Mouse (Mus musculus) ovary, adult 18-20 months (tissue): ENCODE data around the gene Cntn1.
"Not testable (repeated sequence)": the region's sequence is repeated elsewhere in the genome, so short reads cannot be mapped to it uniquely, and the experiment has no call there.

Source experiments
- DNase-seq: peaks from one replicate; pipeline ENCODE4 v3.0.0; 2022; ENCODE audit warnings: low spot score, mixed read lengths

Gene Cntn1

DNA sequence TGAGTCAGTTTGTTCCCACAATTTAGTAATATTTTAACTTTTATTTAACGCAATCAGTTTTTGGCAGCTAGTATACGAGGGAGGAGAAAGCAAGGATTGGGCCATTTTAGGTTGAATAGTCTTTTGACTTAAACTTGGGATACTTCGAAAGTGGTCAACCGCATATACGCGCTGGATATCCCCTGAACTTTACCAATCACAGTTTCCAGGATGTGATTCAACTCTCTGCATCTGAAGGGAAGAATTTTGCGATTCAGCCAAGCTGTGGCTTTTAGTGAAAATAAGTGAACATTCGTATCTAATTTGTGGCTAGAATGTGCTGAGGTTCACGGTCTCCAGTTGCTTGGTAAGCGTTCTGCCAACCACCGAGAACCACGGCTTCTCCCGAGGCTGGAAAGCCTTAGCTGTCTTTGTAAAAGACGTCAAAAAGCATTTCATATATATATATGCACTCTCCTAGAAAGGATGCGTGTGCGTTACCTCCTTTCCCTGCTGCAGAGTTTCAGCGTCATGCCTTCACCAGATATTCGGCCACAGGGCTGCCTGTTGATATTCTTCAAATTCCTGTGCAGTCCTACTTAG, 217.9 kb downstream of the Cntn1 start:
- no peak for DNase-seq

DNA sequence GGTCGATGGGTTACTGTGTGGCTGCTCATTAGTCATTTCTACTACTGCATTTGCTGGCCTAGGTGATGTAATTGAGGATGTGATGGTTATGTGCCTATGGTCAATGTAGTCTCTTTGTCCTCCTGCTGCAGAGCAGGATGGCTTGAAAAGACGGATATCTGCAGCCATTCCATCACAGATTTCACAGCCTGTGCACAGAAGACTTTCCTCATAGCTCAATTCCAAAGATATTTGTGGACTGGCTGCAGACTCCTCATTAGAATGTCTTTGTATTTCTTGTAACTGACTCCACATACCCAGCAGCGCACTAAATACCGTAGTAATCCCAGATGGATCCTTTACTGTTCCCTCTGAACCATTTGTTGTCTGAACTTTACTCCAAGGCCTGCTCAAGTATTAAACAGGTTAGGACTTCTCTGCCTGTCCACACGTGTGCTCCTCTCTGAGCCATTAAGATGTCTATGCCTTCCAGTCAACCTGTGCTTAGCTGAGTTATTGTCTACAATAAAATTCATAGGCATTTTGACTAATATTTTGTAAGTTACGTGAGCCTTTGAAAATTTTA, 220.9 kb downstream of the Cntn1 start:
- no peak for DNase-seq

DNA sequence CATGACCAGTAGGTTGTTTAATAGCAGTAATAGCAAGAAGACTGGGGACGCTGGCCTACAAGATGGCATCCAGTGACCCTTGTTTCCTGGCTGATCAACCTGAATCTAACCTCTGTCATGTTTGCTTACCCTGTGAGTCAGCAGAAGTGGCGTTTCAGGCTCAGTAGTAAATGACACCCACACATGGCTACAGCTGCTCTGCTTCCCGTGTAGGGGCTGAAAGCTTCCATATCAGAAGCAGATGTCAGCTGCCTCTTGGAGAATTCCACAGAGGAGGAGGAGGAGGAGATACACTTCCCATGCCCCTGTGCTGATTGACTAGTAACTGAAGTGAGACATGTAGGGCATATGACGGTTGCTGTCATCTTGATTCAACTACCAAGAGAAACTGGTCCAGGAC, 225.9 kb downstream of the Cntn1 start:
- DNase-seq = no peak

DNA sequence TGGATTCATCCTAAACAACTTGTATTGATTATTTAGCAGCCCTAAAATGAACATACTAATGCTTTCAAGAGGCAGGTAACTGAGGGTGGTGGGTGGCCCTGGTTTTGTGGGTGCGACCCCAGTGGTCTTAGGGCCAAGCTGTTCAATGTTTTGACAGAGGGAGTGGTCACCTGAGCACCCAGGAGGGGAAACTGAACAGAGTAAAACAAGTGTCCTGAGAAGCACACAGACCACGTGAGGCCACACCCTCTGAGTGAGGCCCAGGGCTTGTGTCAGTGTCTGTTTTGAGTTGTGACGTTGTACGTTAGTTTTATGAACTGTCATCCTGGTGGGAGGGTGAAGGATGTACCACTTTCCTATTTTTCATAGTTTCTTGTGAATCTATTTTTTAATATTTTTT, 227.0 kb downstream of the Cntn1 start:
- DNase-seq = no peak

DNA sequence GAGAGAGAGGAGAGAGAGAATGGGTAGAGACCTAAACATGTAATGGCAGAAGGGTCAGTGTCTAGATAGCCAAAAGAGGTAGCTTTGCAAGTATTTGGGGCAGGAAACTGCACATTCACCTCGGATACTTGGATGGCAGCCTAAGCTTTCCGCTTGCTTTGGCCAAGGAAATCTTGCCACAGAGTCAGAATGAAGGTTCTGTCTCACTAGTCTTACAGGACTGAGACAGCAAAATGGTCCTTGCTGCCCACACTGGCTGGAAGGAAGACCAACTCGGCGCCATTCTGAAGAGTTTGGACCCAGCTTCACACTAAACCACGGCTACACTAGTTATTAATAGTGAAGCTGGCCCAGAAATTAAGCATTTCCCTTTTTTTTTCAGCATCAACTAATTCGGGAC, 230.0 kb downstream of the Cntn1 start:
- DNase-seq = no peak

DNA sequence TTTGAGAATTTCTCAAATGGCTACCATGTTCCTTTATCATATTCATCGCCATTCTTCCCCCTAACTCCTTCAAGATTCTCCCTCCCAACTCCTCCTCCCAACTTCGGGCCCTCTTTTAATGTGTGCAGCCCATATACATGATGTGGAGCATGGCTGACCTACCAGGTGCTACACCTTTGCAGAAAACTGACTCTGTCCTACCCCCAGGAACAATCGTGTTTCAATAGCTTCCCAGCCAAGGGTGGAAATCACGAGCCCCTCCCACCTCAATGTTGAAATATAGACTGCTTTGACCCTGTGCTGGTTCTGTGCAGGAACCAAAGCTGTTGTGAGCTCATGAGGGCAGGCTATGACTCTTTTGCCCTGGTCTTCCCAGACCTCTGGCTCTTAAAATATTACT, 236.7 kb downstream of the Cntn1 start:
- no peak for DNase-seq

DNA sequence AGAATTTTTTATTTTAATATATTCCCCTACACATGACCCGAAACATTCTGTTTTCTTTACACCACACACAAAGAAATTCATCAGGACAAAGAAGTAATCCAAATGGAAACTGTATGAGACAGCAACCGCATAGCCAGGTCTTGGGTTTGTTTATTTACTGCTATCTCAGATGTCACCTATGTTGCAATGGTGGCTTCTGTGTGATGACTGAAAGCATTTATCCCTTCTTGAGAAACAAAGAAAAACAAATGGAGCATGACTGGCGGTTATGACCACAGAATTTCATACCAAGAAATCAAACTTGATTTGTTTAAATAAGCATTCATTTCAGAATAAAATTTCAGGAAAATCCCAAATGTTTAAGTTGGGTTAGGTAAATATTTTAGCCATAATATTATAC, 245.5 kb downstream of the Cntn1 start:
- DNase-seq = no peak

DNA sequence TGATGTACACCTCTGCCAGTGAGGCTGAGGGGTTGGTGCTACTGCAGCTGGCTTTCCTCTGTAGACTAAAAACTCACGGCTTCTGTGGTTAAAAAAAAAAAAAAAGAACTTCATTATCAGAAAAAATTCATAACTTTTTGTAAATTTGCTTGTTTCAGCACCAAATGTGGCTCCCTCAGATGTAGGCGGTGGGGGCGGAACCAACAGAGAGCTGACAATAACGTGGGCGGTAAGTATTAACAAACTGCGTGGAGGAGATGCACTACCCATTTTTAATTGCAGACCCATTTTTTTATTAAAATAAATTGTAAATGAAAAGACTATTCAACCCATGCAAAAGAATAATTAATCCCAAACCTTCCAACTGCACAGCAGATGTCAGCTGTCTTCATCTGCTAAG, 251.8 kb downstream of the Cntn1 start:
- no peak for DNase-seq

DNA sequence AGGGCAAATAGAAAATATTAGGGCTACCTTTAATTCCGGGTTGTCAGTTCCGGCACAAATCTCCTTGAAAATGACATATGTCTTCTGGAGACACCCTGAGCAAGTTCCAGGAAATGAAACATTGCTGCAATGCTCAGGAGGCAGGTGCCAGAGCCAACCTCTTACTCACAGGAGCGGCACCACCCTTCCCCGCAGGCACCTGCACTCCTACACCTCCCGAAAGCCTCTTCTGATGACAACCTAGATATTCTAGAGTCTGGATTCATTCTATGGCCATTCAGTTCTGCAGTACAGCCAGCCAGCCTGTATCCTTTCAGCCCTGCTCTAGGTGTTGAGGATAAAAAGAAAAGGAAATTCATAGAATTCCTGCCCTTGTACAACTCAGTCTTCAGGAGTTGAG, 253.3 kb downstream of the Cntn1 start:
- no peak for DNase-seq

DNA sequence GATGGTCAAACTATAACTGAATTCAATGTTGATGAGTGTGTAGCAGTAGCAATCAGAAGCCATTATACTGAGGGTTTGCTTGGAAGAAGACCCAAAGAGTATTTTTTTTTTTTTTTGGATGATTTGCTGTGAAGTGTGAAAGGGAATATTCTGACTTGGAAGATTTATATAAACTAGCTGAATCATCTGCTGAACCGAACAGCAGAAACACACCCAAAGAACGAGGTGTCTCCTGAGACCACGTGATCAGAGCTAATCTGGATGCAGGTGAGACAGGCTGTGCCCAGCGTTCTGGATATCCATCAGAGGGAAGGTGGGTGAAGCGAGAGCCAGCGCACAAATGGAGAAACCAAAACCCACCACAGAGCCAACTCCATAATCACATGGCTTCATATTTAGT, 271.0 kb downstream of the Cntn1 start:
- DNase-seq = no peak

DNA sequence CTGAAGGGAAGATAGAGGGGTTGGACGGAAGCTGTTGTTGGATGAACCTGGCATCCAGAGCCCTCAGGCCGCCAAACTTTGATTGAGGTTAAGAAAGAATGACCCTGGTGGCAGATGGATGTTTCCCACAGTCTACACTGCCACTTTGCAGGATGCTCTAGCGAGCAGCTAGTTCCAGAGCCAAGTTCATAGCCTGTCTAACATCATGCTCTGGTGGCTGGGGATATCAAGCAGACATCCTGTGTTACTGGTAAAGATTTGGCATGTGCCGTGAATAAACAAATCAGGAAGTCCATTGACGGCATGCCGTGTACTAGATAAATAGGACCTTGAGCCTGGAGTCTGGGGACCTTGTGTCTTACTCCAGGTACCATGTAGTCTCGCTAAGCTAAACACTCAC, 276.1 kb downstream of the Cntn1 start:
- DNase-seq = no peak

DNA sequence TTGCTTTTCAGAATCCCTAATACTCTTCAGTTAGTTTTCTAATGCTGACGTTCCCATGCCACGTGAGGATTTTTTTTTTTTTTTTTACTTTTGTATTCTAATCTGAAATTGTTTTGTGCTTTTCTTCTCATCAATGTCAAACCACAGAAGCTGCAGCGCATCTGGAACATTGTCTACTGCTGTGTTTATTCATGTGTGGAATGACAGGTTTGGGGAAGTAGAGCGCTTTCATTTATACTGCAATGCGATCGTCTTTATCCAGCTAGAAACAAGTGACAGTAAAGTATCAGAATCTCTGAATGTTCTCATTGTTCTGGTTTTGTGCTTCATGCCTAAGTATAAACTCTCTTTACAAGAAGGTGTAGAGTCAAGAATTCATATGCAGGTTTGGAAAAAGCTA, 289.3 kb downstream of the Cntn1 start:
- no peak for DNase-seq

DNA sequence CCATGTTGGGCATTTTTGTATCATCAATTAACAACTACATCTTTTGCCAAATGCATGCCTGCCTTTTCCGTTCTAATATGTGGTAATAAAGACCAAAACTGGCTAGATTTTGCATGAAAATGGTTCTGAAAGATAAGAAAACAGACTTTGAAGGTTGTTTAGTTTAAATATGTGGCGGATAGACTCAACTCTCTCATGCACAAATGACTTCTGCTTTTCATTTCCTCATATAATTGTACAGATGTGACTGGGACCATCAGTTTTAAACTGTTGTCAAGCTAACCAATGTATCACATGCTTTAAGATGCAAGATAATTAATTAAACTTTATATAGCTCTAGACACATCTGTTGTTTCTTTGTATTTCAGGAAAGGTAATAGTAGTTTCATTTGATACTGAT, 290.5 kb downstream of the Cntn1 start:
- DNase-seq = no peak

DNA sequence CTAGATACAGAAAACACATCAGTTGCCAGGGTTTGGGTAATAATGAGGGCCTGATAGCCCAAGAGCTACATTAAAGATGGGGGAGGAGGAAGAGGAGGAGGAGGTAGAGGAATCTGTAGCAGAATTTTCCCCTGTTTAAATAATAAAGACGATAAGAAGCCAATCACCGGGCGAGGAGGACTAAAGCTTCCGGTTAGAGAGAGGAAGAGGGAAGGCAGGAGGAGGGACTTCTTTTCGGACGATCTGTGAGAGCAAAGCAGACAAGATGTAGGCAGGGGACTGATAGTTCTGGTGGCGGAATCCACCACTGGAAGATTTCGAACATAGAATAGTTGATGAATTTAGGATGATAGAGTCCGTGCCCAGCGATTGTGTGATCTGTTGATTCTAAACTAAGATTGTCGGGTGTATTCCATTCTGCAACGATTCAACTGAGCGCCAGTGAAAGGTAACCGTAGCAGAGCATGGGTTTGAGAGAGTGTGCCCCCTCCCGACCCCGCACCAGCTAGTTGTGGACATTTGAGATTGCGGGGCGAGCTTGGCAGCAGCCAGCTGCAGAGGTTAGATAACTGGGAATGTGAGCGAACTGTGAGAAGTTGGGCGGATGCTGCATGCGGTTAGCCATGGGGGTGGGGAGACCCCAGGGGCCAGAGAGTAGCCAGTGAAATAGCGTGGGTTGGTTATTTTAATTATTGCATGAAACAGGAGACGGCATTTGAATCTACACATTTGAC, 293.3 kb downstream of the Cntn1 start:
- no peak for DNase-seq

DNA sequence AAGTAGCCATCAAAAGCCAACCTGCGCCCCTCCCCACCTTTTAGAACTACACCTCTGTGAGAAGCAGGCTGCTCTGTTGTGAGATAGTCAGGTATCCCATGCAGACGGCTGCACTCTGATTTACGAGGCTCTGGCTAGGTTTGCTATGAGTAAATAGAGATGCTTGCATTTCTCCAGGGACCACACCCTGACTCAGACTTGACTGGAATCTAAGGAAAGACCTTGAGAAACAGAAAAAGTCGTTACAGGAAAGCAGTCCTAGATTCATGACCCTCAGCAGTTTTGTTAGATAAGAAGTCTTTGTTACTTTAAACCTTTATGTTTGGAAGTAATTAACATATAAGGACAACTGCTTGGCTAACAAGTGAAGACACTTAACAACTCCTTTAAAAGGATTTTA, 296.5 kb downstream of the Cntn1 start:
- no peak for DNase-seq

DNA sequence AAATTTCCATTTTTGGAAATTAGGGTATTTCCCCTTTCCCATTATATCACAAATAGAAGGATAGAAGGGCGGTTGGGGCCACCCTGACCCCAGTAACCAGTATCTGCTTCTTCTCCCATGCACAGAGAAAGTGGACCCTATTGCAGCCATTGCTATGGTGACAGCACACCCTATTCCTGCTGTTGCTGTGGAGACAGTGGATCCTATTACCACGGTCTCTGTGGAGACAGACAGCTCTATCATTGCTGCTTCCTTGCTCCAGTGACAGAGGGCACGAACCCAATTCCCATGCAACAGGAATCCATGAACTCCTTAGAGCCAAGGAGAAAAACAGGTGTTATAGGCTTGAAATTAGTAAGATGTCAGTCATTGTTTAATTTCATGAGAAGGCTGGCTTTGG, 296.9 kb downstream of the Cntn1 start:
- no peak for DNase-seq

DNA sequence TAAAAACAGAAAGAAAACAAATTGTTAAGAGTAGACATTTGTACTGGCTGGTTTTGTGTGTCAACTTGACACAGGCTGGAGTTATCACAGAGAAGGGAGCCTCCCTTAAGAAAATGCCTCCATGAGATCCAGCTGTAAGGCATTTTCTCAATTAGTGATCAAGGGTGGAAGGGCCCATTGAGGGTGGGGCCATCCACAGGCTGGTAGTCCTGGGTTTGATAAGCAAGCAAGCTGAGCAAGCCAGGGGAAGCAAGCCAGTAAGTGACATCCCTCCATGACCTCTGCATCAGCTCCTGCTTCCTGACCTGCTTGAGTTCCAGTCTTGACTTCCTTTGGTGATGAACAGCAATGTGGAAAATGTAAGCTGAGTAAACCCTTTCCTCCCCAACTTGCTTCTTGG, 297.5 kb downstream of the Cntn1 start:
- DNase-seq = not testable (repeated sequence)

DNA sequence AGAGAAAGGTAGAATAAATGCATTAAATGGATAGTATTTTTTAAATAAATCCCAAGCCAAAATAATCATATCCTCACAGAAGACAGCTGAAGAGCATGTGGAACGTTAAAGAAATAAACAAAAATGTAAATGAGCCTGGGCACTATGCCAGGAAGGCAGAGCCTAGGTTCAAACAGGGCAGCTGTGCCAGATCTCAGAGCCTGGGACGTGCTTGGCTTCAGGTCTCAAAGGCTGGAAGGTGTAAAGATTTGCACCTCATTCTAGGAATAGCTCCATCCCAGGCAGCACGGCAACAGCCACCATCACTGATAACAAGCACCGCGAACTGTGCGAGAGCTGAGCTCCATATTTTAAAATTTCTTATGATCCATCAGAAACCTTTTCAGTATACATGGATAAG, 313.2 kb downstream of the Cntn1 start:
- DNase-seq = no peak

DNA sequence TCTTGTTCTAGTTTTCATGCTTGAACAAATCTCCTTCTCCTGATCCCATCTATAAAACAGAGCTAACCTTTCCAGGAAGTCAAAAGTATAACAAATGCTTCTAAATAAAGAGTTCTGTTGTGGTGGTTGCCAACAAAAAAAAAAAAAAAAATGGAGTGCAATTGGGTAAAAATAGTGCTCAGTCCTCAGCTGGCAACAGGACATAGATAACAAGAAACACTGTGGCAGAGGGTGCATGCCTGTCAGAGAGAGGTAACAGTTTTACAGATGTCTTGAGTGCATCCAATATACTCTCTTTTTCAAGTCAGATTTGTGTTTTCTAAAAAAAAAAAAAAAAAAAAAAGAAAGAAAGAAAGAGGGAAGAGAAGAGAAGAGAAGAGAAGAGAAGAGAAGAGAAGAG, 313.6 kb downstream of the Cntn1 start:
- DNase-seq = no peak
